Mouse (Mus musculus): Measurements from ENCODE around the gene Tgoln1.

- TF ChIP-seq POLR2A (IDR thresholded peaks at IDR 0.05; ENCODE audit: extremely low read depth, insufficient read depth, low read length), result no peak
- TF ChIP-seq CTCF (IDR thresholded peaks at IDR 0.05; ENCODE audit: low read depth, low read length), result no peak
These were observed 47.5 kb upstream of the Tgoln1 start for GRCm38 (mm10) chr6:72664290-72664689.
